Mouse (Mus musculus): ENCODE measurements around the gene Myh10.
"Not testable (repeated sequence)": the region's sequence is repeated elsewhere in the genome, so short reads cannot be mapped to it uniquely, and the experiment has no call there.

Myh10 gene

DNA sequence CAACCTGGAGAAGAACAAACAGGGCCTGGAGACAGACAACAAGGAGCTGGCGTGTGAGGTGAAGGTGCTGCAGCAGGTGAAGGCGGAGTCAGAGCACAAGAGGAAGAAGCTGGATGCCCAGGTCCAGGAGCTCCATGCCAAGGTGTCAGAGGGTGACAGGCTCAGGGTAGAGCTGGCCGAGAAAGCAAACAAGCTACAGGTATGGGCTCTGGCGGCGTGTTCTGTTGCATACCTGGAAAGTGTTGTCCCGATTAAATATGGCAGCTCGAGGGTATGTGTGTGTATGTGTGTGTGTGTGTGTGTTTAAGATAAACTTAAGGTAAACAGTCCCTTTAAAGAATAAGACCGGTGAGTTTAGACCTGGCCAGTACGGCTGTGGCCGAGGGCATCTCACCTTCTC is 106.9 kb downstream of the Myh10 start:
- DNase-seq (ENCODE audit: low spot score): no peak

DNA sequence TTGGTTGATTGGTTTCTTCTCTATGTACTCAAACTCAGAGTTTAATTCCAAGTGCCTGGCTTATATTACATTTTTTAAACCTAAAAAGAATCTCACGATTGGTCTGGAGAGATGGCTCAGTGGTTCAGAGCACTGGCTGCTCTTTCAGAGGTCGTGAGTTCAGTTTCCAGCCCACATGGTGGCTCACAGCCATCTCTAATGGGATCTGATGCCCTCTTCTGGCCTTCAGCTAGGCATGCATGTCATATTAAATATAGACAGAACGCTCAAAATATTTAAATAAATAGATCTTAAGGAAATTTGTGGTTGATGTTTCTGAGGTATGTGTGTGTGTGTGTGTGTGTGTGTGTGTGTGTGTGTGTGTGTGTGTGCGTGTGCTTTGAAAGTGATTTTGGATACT is 113.8 kb downstream of the Myh10 start:
- no peak for DNase-seq (ENCODE audit: low spot score)

DNA sequence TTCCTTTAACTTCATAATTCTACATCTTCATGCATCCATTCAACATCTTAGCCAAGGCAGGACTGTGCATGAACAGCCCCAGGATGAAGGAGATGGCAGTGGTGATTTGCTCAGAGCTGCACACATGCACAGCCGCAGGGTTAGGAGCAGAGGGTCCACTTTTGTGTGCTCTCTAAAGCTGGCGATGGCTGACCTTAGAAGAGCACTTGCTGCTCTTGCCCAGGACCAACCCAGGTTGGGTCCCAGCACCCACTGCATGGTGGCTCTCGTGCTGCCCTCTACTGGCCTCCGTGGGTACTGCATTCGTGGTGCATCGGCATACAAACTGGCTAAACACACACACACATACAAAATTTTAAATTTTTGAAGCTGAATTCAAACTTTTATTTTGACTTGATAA is 116.4 kb downstream of the Myh10 start:
- peak; percentile 77 for DNase-seq (ENCODE audit: low spot score)

DNA sequence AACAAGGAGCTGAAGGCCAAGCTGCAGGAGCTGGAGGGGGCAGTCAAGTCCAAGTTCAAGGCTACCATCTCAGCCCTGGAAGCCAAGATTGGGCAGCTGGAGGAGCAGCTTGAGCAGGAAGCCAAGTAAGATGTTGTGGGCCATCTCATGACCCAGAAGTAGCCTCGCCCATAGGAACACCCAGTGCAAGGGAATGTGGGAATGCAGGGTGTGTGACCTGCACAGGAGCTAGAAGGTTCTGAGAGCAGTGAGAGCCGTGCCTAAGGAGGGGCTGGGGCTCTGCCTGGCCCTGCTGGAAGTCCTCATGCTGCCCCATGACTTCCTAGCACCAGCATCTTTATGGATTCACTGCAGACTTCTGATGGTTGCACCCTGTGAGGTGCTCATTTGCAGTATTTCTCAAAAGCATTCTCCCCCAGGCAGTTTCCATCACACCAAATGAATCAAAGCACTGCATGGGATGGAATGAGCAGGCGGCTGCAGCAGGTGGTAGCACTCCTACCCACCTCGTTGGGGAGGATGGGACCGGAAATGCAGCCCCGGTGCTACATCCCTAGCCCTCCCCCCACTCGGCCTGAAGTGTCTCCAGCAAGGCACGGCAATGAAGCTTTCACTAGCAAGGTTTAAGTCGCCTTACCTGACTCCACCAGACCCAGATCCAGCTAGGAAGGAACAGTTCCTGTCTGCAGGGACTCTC is 120.7 kb downstream of the Myh10 start:
- no peak for DNase-seq (ENCODE audit: low spot score)

DNA sequence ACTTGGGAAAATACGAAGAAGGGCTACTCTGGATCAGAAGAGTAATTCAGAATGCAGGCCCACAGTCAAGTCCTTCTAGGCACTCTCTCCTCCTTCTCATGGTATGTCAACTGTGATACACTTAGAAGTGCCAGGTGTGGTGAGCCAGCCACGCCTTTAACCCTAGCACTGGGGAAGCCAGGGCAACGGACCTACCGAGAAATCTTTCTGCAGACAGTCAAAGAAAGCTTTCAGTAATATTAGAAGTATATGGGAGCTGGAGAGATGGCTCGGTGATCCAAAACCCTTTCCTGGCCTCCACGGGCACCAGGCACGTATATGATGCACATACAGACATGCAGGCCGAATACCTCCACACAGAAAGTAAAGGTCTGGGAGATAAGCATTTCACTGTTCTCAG is 127.1 kb downstream of the Myh10 start:
- DNase-seq (ENCODE audit: low spot score): no peak

DNA sequence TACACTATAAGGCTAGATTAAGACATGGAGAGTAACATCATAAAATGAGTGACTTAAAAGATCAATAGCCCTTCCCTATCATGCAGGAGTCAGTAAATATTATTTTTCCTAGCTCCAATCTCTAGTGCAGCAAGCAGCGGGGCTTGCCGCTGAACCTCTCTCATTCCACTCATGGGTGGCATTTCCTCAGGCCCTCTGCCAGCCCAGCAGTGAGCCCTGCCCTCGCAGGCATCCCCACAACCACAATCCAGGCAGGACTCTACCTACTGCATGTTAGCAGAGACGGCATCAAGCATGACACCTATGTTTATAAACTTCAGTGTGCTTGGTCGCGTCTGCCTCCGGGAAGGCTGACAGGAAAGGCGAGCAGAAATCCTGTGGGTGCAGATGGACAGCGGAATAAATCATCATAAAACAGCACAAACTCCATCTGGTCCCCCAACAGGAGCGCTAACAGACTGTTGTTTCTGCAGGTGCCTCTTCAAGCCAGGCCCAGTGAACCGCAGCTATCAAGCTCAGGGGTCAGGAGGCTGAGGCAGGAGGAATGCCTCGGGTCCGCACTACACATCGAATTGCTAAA is 128.0 kb downstream of the Myh10 start:
- no peak for DNase-seq (ENCODE audit: low spot score)

DNA sequence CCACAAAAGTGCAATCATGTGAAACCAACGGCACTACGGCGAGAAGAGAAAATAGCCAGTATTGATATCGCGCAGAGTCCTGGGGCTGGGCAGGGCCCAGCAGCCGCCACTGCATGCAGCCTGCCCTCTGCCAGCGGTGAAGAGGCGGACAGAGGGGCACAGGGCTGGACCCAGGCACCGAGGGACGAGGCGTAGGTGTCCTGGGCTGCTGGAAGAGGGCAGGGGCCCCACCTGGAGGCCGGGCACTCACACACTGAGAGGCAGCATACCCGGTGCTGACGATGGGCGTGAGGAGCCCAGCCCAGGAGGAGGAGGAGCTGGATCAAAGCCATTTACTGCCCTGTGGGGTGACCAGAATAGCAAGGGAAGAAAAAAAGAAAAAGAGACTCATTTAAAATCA is 131.0 kb downstream of the Myh10 start:
- no peak for DNase-seq (ENCODE audit: low spot score)

DNA sequence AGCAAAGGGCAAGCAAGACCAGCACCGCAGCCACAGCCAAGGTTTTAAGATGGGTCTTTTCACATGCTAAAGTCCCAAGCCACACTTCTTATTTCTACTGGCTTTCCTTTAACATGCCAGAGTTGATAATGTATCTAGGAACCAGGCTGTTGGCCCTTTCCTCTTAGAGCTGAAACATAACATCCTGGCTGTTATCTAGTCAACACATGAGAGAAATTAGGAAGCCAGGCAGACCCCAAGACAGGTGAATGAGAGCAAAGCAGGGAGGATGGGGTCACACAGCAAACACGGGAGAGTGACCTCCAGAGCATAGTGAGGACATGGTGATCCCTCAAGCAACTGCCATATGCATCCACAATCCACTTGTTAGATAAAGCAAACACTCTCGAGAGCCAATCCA is 135.4 kb downstream of the Myh10 start:
- DNase-seq (ENCODE audit: low spot score): no peak

DNA sequence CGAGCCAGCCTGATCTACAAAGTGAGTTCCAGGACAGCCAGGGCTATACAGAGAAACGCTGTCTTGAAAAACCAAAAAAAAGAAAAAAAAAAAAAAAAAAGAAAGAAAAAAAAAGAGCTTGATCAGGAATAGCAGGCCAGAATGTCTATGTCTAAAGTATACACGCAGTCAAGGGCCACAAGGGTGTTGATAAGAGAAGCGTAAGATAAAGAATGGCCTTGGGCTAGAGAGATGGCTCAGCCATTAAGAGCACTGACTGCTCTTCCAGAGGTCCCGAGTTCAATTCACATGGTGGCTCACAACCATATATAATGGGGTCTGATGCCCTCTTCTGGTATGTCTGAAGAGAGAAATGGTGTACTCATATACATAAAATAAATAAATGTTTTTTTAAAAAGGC is 140.2 kb downstream of the Myh10 start:
- DNase-seq (ENCODE audit: low spot score): not testable (repeated sequence)

DNA sequence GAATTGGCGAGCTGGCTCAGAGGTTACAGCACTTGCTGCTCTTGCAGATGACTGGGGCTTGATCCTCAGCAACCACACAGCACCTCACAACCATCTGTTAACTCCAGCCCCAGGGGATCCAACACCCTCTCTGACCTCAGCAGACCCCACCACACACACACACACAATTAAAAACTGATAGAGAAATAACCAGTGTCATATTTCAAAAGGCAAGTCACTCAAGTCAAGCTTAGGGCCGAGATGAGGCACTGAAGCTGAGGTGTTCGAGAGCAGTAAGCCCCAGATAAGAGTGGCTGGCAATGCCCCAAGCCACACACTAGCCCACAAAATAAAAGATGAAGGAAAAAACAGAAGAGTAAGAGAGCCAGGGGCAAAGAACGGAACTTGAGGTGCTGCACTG is 141.4 kb downstream of the Myh10 start:
- no peak for DNase-seq (ENCODE audit: low spot score)

DNA sequence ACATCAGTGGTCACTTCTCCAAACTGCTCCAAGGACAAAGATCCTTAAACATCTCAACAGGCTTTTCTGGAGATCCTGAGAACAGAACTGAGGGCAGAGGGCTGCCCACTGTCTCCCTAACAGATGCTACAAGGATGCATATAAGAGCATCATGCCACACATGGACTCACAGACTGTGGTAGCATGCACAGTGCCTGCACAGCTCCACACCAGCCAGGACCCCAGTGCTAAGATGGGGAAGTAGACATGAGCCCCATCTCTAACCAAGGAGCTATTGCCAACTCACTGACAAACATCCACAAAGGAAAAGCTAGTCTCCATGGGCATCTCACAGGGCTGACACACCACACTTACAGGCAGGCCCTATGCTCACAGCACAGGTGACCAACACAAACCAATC is 142.2 kb downstream of the Myh10 start:
- no peak for DNase-seq (ENCODE audit: low spot score)

DNA sequence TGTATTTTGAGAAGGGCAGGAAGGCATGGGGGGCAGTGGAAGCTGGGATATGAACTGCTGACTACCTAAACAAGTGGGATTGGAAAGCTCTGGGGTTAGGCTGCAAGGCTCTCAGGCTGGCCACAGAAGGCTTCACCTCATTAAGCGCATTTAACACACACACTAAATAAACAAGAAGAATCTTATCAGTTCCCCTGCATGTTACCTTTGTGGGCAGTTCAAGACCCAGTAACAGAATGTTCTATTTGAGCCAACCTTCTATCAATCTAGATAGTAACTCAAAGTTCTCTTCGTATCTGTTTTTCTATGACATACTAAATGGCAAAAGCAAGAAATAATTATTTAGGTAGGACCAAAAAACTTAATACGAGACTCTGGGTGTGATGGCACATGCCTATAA is 143.7 kb downstream of the Myh10 start:
- no peak for DNase-seq (ENCODE audit: low spot score)

DNA sequence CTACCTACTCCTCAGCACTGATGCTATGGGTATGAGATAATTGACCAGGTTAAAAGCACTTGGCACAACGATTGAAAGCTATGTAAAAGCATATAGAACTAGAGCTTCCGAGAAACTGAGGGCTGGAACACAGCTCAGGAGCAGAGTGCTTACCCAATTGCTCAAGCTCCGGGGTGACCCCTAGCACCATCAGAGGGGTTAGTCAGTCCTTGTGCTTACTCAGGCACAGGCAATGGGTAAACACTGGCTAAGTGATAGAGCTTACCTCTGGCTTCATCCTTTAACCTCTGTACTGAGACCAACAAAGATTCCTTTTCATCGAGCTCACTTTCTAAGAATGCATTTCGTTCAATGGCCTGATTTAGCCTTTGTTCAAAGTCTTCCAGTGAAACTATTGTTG is 148.2 kb downstream of the Myh10 start:
- DNase-seq (ENCODE audit: low spot score): no peak

DNA sequence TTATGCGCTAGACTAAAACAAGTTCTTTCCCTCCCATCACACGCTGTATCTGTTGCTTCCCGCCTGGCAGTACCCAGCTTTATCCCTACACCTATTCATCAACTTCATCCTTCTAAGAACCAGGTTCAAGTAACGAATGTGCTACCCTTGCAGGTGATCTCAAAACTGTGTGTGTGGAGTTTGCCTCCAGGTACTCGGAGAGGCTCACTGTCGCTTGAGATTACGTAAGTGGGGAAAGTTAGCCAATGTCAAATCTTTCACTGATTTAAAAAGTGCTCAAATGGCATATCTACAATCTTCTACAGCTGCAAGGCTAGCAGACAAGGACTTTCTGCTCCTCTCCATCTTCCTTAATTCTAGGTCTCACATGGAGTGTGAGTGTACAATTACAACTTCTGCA is 159.5 kb downstream of the Myh10 start:
- no peak for DNase-seq (ENCODE audit: low spot score)

DNA sequence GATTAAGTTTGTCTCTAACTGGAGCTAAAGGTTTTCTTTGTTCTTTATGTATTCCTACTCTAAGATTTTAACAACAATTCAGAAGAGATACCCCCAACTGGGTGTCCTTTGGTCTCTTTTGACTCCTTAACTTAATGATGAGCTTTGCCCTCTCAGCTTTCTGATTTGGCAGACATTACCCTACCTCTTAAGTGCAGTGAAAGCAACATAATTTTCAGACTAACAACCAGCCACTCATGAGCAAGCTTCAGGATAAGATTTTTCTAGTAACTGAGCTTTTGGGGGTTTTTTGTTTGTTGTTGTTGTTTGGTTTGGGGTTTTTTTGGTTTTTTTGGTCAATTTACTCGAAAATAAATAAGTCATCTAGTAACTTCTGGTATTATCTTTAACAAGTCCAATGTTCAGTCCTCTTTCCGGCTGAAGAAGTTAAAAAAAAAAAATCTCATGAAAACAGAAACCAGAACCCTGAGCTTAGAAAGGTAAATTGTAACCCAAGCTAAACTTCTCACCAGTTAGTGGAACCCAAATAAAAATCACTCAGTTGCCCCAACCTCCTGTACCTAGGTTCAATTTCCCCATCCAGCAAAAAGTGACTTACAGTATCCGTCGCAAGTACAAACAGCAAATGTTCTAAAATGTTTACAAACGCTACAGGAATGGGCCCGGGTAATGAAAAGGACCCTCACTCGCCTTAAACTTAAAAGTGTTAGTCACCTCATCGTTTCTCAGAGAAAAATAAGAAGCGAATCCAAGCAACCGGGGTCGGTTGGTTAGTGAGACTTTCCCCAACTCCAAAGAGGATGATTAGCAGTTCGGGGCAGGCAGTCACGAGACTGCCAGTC is 160.5 kb downstream of the Myh10 start:
- no peak for DNase-seq (ENCODE audit: low spot score)

DNA sequence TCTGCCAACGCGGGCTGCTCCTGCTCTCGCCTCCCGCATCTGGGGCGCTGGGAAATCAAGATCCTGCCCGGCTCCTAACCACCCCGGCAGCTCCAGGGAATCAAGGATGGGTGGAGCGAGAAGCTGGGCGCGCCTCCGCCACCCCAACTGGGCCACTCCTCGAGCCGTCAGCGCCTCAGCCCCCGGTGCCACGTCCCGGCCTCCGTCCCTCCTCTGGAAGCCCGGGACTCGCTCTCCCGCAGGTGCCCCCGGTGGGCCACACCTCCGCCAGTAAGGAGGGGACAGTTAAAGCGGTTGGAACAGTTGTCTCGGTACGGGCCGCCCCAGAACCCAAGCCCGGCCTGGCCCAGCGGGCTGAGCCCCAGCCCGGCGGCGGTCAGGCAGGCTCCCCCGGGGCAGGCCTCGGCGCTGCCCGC is 161.1 kb downstream of the Myh10 start:
- DNase-seq (ENCODE audit: low spot score): peak; percentile 58

DNA sequence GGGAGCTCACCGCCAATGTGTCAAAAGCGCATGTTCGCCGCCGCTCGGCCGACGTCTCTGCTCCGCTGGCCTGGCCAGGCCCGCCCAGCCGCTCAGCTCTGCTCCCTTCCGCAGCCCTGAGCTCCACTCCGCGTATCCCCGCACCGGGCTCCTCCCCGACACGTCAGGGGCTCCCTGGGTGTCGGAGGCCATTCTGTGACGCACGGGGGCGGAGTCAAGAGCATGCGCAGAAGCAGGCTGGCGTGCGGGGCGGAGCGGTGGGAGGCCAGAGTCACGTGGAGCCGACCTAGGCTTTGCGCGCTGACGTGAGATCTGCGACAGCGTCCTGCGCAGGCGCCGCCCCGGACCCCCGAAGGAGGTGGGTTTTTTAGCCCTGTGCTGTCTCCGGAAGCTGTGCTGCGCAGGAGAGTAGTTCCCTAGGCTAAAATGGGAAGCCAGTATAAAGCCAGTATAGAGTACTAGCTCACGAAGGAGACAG is 161.6 kb downstream of the Myh10 start:
- DNase-seq (ENCODE audit: low spot score): peak; percentile 100

DNA sequence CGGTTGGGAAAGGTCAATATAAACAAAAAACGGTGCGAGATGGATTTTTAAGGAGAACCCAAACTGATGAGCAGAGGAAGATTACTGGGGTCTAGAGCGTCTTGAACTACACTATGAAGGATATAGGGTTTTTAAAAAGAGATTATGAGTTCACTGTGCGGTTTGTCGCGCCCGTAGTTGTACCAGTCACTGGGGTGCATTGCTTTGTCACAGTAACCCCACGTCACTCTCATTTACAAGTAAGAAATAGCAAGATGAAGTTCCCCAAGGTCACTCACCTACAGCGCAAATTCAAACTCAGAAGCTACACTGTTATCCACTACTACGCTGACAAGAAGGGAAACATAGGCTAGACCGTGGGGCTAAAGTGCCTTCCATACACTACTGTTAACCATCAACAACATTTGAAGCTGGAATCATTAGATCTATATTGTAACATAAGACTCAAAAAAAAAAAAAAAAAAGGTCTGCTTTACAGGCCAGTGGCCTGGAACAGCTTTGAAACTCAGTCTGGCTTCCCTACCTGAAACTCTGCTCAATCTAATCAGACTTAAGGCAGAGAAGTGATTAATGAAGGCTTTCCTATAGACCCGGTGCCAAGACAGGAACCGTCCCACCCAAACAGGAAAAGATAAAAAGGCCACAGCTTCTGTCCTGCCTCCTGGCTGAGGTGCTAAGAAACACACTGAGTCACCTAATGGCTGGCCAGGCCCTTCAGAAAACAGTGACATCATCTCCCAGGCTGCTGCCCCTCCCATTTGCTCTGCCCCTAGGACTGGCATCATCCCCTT is 162.4 kb downstream of the Myh10 start:
- no peak for DNase-seq (ENCODE audit: low spot score)

DNA sequence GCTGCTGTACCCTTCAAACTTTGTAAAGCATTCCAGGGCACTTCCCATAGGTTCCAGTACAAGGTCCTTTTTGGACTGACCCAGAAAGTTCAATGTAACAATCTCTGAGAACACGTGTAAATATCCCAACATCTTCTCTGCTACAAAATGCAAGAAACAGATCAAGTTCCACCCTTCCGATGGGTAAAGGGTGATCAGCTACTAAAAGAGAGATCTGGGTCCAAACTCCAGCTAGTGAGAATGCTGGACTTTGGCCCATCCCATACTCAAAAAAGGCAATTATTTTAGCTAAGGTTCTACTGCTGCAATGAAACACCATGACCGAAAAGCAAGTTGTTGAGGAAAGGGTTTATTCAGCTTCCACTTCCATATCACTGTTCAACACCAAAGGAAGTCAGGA is 163.3 kb downstream of the Myh10 start:
- no peak for DNase-seq (ENCODE audit: low spot score)

DNA sequence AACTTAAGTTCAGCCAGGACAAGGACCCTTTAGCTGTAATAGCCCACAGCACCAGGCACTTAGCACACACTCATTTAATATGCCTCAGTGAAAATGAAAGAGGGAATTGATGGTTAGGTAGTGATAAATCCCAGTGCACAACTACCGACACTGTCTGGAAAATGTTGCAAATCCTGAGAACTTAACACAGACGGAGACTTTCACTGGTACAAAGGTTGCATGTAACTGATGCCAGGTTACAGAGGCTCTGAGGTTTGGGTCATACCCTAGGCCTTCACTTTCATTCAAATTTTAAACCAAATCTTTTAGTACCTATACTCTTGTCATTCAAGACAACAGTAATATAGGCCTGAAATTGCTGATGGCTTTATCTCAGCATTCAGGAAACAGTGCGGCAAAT is 166.0 kb downstream of the Myh10 start:
- DNase-seq (ENCODE audit: low spot score): no peak

DNA sequence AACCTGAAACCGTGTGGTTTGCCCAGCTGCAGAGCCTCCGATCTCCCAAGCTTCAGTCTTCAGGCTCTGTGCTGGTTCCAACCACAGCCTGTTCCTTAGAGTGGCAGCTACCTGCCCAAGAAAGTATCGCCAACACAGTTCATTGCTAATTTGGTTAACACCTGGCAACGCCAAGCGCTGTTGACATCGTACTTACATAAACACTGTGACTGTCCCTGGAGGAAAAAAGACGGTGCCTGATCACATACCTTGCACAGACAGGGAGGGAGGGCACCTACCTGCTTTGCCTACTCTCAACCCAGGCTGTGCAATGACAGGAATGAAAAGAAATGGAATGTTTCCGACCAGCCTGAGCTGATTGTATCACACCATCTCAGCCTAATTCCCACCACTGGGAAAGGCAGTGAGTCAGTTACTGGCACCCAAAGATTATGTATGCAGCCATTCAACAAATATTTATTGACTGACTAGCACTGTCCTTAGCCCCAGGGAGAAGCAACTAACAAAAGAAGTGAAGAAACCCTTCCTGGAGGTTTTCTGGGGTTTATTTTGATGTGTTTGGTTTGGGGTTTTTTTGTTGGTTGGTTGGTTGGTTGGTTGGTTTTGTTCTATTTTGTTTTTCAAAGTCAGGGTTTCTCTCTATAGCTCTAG is 168.7 kb downstream of the Myh10 start:
- DNase-seq (ENCODE audit: low spot score): no peak

DNA sequence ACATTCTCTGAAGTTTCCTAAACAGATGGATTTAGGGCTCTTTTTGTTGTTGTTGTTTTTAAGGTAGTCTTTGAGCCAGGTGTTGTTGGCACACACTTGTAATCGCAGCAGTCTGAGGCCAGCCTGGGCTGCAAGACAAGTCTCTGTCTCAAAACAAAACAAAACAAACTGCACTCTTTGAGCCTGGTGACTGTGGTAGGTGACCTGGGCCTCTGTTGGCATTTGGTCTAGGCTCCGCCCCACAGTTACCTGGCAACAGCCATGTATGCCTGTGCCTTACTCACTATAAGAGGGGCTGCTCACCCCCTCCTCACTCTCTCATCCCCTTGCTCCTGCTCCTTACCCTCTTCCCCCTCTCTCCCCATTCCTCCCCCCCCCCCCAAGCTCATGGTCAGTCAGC is 170.9 kb downstream of the Myh10 start:
- DNase-seq (ENCODE audit: low spot score): no peak

All from ovary, postnatal 14 days (tissue).